Mouse (Mus musculus): Measurements from ENCODE around the gene Fzr1. TPM values are rescaled to one million over a fixed set of nuclear protein-coding genes. Genes with fewer than 3 reads are reported as not detected.

Gene Fzr1
- polyA plus RNA-seq, 1 experiment from 2014 or later = 139 TPM

Small RNA genes within 50 kb of the gene (microRNA-seq; reads per million reads assigned to microRNA genes)
- 0.90 reads per million for gene Mir1191b
- gene Mir6913 = not detected

Other genes with a start within 250 kb of the Fzr1 start
- 6.8 and 7.5 TPM in 2 replicates for gene Zbtb7a, start 243.3 kb downstream of the Fzr1 start, polyA plus RNA-seq (2016; fragmentation: Nextera tagmentation; extraction: Ambion mirVana)
- 56.2 and 58.7 TPM in 2 replicates for gene Pias4, start 210.6 kb downstream of the Fzr1 start, polyA plus RNA-seq (2016; fragmentation: Nextera tagmentation; extraction: Ambion mirVana)
- 596 and 599 TPM in 2 replicates for gene Eef2, start 201.9 kb downstream of the Fzr1 start, polyA plus RNA-seq (2016; fragmentation: Nextera tagmentation; extraction: Ambion mirVana)
- gene Dapk3, start 195.5 kb downstream of the Fzr1 start, polyA plus RNA-seq (2016; fragmentation: Nextera tagmentation; extraction: Ambion mirVana) = 41.6 and 44.9 TPM in 2 replicates
- gene 4930442H23Rik, start 194.7 kb downstream of the Fzr1 start, polyA plus RNA-seq (2016; fragmentation: Nextera tagmentation; extraction: Ambion mirVana) = not detected in 2 replicates
- gene Nmrk2, start 176.5 kb downstream of the Fzr1 start, polyA plus RNA-seq (2016; fragmentation: Nextera tagmentation; extraction: Ambion mirVana) = not detected in 2 replicates
- gene Atcay, start 147.7 kb downstream of the Fzr1 start, polyA plus RNA-seq (2016; fragmentation: Nextera tagmentation; extraction: Ambion mirVana) = 5.3 and 6.7 TPM in 2 replicates
- 2.4 and 2.7 TPM in 2 replicates for gene Zfr2, start 145.4 kb downstream of the Fzr1 start, polyA plus RNA-seq (2016; fragmentation: Nextera tagmentation; extraction: Ambion mirVana)
- gene Matk, start 125.6 kb downstream of the Fzr1 start, polyA plus RNA-seq (2016; fragmentation: Nextera tagmentation; extraction: Ambion mirVana) = 3.7 and 5.0 TPM in 2 replicates
- gene Mrpl54, start 111.6 kb downstream of the Fzr1 start, polyA plus RNA-seq (2016; fragmentation: Nextera tagmentation; extraction: Ambion mirVana) = 217 TPM in 2 replicates
- gene Apba3, start 111.6 kb downstream of the Fzr1 start, polyA plus RNA-seq (2016; fragmentation: Nextera tagmentation; extraction: Ambion mirVana) = 51.9 and 52.1 TPM in 2 replicates
- 8.8 and 10.1 TPM in 2 replicates for gene Tjp3, start 86.9 kb downstream of the Fzr1 start, polyA plus RNA-seq (2016; fragmentation: Nextera tagmentation; extraction: Ambion mirVana)
- gene Pip5k1c, start 85.6 kb downstream of the Fzr1 start, polyA plus RNA-seq (2016; fragmentation: Nextera tagmentation; extraction: Ambion mirVana) = 60.6 and 62.1 TPM in 2 replicates
- gene Cactin, start 57.4 kb downstream of the Fzr1 start, polyA plus RNA-seq (2016; fragmentation: Nextera tagmentation; extraction: Ambion mirVana) = 56.0 and 56.7 TPM in 2 replicates
- 2.4 and 3.0 TPM in 2 replicates for gene Tbxa2r, start 49.8 kb downstream of the Fzr1 start, polyA plus RNA-seq (2016; fragmentation: Nextera tagmentation; extraction: Ambion mirVana)
- gene Gipc3, start 35.2 kb downstream of the Fzr1 start, polyA plus RNA-seq (2016; fragmentation: Nextera tagmentation; extraction: Ambion mirVana) = not detected in 2 replicates
- 101 and 108 TPM in 2 replicates for gene Hmg20b, start 28.0 kb downstream of the Fzr1 start, polyA plus RNA-seq (2016; fragmentation: Nextera tagmentation; extraction: Ambion mirVana)
- 6.7 and 7.5 TPM in 2 replicates for gene Mfsd12, start 21.0 kb downstream of the Fzr1 start, polyA plus RNA-seq (2016; fragmentation: Nextera tagmentation; extraction: Ambion mirVana)
- gene 4930404N11Rik, start 12.7 kb downstream of the Fzr1 start, polyA plus RNA-seq (2016; fragmentation: Nextera tagmentation; extraction: Ambion mirVana) = 0.35 and 0.52 TPM in 2 replicates
- 96.8 and 97.9 TPM in 2 replicates for gene Dohh, start 5.9 kb upstream of the Fzr1 start, polyA plus RNA-seq (2016; fragmentation: Nextera tagmentation; extraction: Ambion mirVana)
- gene Gm48551, start 6.0 kb upstream of the Fzr1 start, polyA plus RNA-seq (2016; fragmentation: Nextera tagmentation; extraction: Ambion mirVana) = 2.6 and 3.1 TPM in 2 replicates
- 0.78 and 1.4 TPM in 2 replicates for gene Gm48552, start 10.5 kb upstream of the Fzr1 start, polyA plus RNA-seq (2016; fragmentation: Nextera tagmentation; extraction: Ambion mirVana)
- gene Smim24, start 14.5 kb upstream of the Fzr1 start, polyA plus RNA-seq (2016; fragmentation: Nextera tagmentation; extraction: Ambion mirVana) = 1.6 and 1.9 TPM in 2 replicates
- gene Nfic, start 77.1 kb upstream of the Fzr1 start, polyA plus RNA-seq (2016; fragmentation: Nextera tagmentation; extraction: Ambion mirVana) = 7.3 and 8.6 TPM in 2 replicates
- 3.1 and 5.6 TPM in 2 replicates for gene Celf5, start 104.2 kb upstream of the Fzr1 start, polyA plus RNA-seq (2016; fragmentation: Nextera tagmentation; extraction: Ambion mirVana)
- 88.2 and 90.4 TPM in 2 replicates for gene Ncln, start 117.9 kb upstream of the Fzr1 start, polyA plus RNA-seq (2016; fragmentation: Nextera tagmentation; extraction: Ambion mirVana)
- gene S1pr4, start 121.6 kb upstream of the Fzr1 start, polyA plus RNA-seq (2016; fragmentation: Nextera tagmentation; extraction: Ambion mirVana) = 0.32 and 0.33 TPM in 2 replicates
- 0.84 and 1.1 TPM in 2 replicates for gene Gna15, start 145.7 kb upstream of the Fzr1 start, polyA plus RNA-seq (2016; fragmentation: Nextera tagmentation; extraction: Ambion mirVana)
- gene Gna11, start 166.7 kb upstream of the Fzr1 start, polyA plus RNA-seq (2016; fragmentation: Nextera tagmentation; extraction: Ambion mirVana) = 73.4 and 77.2 TPM in 2 replicates
- 276 and 283 TPM in 2 replicates for gene Aes, start 181.0 kb upstream of the Fzr1 start, polyA plus RNA-seq (2016; fragmentation: Nextera tagmentation; extraction: Ambion mirVana)
- gene Tle2, start 196.0 kb upstream of the Fzr1 start, polyA plus RNA-seq (2016; fragmentation: Nextera tagmentation; extraction: Ambion mirVana) = 4.1 and 4.3 TPM in 2 replicates
- gene Tle6, start 222.6 kb upstream of the Fzr1 start, polyA plus RNA-seq (2016; fragmentation: Nextera tagmentation; extraction: Ambion mirVana) = 2.8 and 3.1 TPM in 2 replicates
- 1.6 and 2.1 TPM in 2 replicates for gene BC025920, start 227.8 kb upstream of the Fzr1 start, polyA plus RNA-seq (2016; fragmentation: Nextera tagmentation; extraction: Ambion mirVana)
- 52.5 and 55.1 TPM in 2 replicates for gene Sirt6, start 249.3 kb upstream of the Fzr1 start, polyA plus RNA-seq (2016; fragmentation: Nextera tagmentation; extraction: Ambion mirVana)

Measured in forebrain, embryonic 10.5 days (tissue).